Mouse (Mus musculus): Measurements from ENCODE around the gene Gm13278.
"Not testable (repeated sequence)": the region's sequence is repeated elsewhere in the genome, so short reads cannot be mapped to it uniquely, and the experiment has no call there.

The Gm13278 gene

GRCm38 (mm10) chr4:88785409-88785808 lies 5.9 kb upstream of the Gm13278 start, which contains the start of gene Gm13276:
TSS of gene Gm13276 (plus strand) at chr4:88785709.
- ATAC-seq (ENCODE audit: insufficient number of reproducible peaks, low FRiP score, low TSS enrichment): not testable (repeated sequence)

DNA sequence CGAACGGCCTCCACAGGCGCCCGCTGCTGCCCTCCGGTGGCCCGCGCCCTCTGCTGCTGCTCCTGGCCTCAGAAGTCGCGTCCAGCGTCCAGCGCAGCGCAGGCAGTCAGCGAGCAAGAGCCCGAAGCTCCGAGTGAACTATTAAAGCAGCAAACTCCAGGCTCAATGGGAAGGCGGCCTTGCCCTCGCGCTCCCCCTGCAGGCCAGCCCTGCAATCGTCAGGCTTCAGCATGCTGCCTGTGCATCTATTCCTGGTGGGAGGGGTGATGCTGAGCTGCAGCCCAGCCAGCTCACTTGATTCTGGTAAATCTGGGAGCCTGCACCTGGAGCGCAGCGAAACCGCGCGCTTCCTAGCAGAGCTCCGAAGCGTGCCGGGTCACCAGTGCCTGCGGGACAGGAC lies 2.9 kb upstream of the Gm13278 start, which contains the start of gene Gm13277:
Gm13277 (plus strand) TSS at position 231 of the 400 bp plus-strand sequence.
- ATAC-seq (ENCODE audit: insufficient number of reproducible peaks, low FRiP score, low TSS enrichment): not testable (repeated sequence)

- ATAC-seq (ENCODE audit: insufficient number of reproducible peaks, low FRiP score, low TSS enrichment): not testable (repeated sequence)
Measured at GRCm38 (mm10) chr4:88793936-88794675, 2.8 kb downstream of the Gm13278 start, which contains the start of gene Gm13275. TSS of gene Gm13275 (plus strand) at chr4:88794487.

- ATAC-seq (ENCODE audit: insufficient number of reproducible peaks, low FRiP score, low TSS enrichment): not testable (repeated sequence)
Measured at GRCm38 (mm10) chr4:88797097-88797496, 5.7 kb downstream of the Gm13278 start, which contains the start of gene Gm13279. TSS of gene Gm13279 (plus strand) at chr4:88797397.

DNA sequence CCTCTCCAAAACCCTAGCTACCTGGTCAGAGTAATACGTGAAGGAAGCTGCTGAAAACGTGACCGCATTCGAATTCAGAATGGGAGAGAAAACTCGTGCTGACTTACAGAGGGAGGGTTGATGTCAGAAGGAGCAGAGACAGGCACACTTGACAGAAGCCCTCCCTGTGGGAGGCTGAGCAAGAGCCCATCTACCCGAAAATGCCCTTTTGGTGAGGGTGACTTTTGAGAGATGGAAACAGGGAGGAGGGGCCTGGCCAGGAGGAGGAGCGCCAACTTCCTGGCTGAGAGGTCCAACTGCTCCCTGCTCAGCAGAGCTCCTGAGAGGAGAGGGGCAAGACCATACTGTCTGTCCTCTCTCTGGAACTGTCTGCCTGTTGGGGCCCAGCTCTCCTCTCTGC lies 8.0 kb downstream of the Gm13278 start, which contains the start of gene Gm13285:
Gm13285 (plus strand) TSS at position 301 of the 400 bp plus-strand sequence.
- ATAC-seq (ENCODE audit: insufficient number of reproducible peaks, low FRiP score, low TSS enrichment): not testable (repeated sequence)

GRCm38 (mm10) chr4:88802954-88803353 lies 11.6 kb downstream of the Gm13278 start, which contains the start of gene Gm13287:
TSS of gene Gm13287 (plus strand) at chr4:88803254.
- ATAC-seq (ENCODE audit: insufficient number of reproducible peaks, low FRiP score, low TSS enrichment): not testable (repeated sequence)

DNA sequence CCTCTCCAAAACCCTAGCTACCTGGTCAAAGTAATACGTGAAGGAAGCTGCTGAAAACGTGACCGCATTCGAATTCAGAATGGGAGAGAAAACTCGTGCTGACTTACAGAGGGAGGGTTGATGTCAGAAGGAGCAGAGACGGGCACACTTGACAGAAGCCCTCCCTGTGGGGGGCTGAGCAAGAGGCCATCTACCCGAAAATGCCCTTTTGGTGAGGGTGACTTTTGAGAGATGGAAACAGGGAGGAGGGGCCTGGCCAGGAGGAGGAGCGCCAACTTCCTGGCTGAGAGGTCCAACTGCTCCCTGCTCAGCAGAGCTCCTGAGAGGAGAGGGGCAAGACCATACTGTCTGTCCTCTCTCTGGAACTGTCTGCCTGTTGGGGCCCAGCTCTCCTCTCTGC lies 13.9 kb downstream of the Gm13278 start, which contains the start of gene Gm13288:
Gm13288 (plus strand) TSS at position 301 of the 400 bp plus-strand sequence.
- ATAC-seq (ENCODE audit: insufficient number of reproducible peaks, low FRiP score, low TSS enrichment): not testable (repeated sequence)

- not testable (repeated sequence) for ATAC-seq (ENCODE audit: insufficient number of reproducible peaks, low FRiP score, low TSS enrichment)
Measured at GRCm38 (mm10) chr4:88805761-88806160, 14.4 kb downstream of the Gm13278 start.

GRCm38 (mm10) chr4:88815928-88816327 lies 24.6 kb downstream of the Gm13278 start, which contains the start of gene Ifna7:
TSS of gene Ifna7 (plus strand) at chr4:88816228.
- no peak for ATAC-seq (ENCODE audit: insufficient number of reproducible peaks, low FRiP score, low TSS enrichment)

- ATAC-seq (ENCODE audit: insufficient number of reproducible peaks, low FRiP score, low TSS enrichment): no peak
Measured at GRCm38 (mm10) chr4:88819659-88820058, 28.3 kb downstream of the Gm13278 start, which contains the start of gene Ifna11. TSS of gene Ifna11 (plus strand) at chr4:88819959.

- ATAC-seq (ENCODE audit: insufficient number of reproducible peaks, low FRiP score, low TSS enrichment): no peak
Measured at GRCm38 (mm10) chr4:88822995-88823394, 31.6 kb downstream of the Gm13278 start.

DNA sequence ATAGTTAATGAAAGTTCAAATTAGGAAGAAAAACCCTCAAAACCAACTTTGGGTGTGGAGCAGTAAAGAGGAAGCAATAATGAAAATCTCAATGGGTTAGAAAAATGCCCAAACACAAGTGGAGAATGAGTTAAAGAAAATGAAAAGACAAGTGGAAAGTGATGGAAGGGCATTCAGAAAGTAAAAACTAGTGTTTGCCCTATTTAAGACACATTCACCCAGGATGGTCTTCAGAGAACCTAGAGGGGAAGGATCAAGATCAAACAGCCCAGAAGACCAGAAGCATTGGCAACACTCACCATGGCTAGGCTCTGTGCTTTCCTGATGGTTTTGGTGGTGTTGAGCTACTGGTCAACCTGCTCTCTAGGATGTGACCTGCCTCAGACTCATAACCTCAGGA lies 35.8 kb downstream of the Gm13278 start, which contains the start of gene Ifna6:
Ifna6 (plus strand) TSS at position 301 of the 400 bp plus-strand sequence.
- not testable (repeated sequence) for ATAC-seq (ENCODE audit: insufficient number of reproducible peaks, low FRiP score, low TSS enrichment)

DNA sequence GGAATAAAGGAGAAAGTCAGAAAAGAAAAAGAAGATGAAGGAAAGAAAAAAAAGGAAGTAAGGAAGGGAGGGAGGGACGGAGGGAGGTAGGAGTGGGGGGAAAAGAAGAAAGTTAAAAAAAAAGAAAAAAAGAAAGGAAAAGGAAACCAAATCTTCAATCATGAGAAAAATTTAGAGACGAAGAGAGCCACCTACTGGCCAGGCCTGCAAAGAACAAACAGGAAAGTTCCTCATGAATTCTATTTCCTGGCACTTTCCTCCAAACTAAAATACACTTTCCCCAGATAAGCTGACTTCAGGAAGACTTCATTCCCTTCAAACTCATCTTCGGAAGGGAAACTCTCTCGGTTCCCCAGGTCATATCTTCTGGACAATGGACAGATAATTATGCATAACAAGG lies 39.2 kb downstream of the Gm13278 start:
- no peak for ATAC-seq (ENCODE audit: insufficient number of reproducible peaks, low FRiP score, low TSS enrichment)

- not testable (repeated sequence) for ATAC-seq (ENCODE audit: insufficient number of reproducible peaks, low FRiP score, low TSS enrichment)
Measured at GRCm38 (mm10) chr4:88835225-88835624, 43.9 kb downstream of the Gm13278 start, which contains the start of gene Ifna5. TSS of gene Ifna5 (plus strand) at chr4:88835525.

- no peak for ATAC-seq (ENCODE audit: insufficient number of reproducible peaks, low FRiP score, low TSS enrichment)
Measured at GRCm38 (mm10) chr4:88838828-88839227, 47.5 kb downstream of the Gm13278 start.

GRCm38 (mm10) chr4:88840058-88840457 lies 48.7 kb downstream of the Gm13278 start:
- no peak for ATAC-seq (ENCODE audit: insufficient number of reproducible peaks, low FRiP score, low TSS enrichment)

DNA sequence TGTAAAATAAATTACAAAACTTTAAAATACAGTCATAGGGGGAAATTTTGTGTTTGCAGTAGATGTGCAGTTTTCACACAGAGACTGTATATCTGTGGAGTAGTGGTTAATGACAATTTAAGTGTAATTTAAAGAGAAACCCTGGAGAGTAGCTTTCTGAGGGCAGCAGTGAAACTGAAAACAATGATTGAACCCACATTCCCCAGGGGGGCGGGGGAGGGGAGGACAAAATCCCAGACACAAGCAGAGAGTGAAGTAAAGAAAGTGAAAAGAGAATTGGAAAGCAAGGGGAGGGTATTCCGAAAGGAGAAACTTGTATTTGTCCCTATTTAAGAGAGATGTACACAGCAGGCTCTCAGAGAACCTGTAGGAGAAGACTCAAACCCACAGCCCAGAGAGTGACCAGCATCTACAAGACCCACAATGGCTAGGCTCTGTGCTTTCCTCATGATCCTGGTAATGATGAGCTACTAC lies 50.1 kb downstream of the Gm13278 start, which contains the start of gene Ifna4:
Ifna4 (plus strand) TSS at position 424 of the 474 bp plus-strand sequence.
- ATAC-seq (ENCODE audit: insufficient number of reproducible peaks, low FRiP score, low TSS enrichment): no peak
